Comparison of ENCODE assay signal across 9 mouse cellular contexts in the genomic region with DNA sequence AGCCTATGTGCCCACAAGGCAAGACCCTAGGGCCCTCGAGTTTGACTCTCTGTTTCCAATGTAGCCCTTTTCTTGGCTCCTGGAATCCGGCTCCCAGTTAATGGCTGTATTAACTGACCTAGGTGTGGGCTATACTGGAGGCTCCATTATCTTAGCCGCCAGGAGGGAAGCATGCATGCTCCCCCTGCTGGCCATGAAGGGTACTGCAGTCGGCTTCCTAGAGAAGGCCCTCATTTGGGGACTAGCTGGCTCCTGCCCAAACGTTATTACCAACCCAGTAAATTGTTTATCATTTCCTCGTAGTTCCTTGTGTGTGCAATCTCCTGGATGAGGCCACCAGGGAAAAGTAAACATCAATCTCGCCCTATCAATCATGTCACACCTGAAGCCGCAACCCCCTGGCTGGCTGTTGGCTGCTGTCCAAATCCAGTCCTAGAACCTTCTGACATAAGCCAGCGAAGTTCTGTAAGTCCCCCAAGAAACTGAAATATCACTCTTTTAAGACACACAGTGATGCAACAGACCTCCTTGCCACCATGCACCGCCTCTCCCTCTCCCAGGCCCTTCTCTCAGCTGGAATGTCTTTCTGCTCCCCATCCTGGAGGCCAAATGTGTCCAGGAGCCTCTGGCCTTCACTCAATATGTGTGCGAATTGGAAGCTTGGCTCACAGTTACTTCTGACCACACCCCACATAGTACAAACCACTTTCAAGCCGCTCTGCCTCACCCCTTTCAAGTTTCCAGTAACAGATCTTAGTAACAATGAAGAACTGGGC. TPM values are rescaled to one million over a fixed set of nuclear protein-coding genes. Genes with fewer than 3 reads are reported as not detected.
DNase-seq lines count a peak whose midpoint lies in the region; ATAC-seq and TF ChIP-seq lines count a peak whose summit lies in the region.
"Had no signal": no experiment of that assay in that cellular context is flagged by ENCODE, and none has a peak within 500 bp of the region (broad histone marks: within the 10 kb centered on the region; RNA-seq: fewer than 3 reads in every experiment).

No protein-coding gene starts in this region.

- H3K27me3 ChIP-seq in Patski = no peaks in the 10 kb centered on the region
- no peaks in the 10 kb centered on the region for H3K27me3 ChIP-seq in kidney, adult 2 months (replicated peaks; ENCODE audit: control insufficient read depth, insufficient read depth, low read length)
- peaks cover 2% of the 10 kb centered on the region; the same call in 1 of the 2 replicates for H3K27me3 ChIP-seq in liver, postnatal 0 days (ENCODE audit: insufficient read depth, low read length)

- no peak for TF ChIP-seq EP300 in liver, postnatal 0 days (IDR thresholded peaks at IDR 0.05; ENCODE audit: low read depth)

- H3K9ac ChIP-seq in liver, postnatal 0 days (replicated peaks) = no peak overlapping the region
- H3K9ac ChIP-seq: heart, embryonic 13.5 days had no signal

- peak; percentile 39 for ATAC-seq in Patski
- peak; percentile 79 for ATAC-seq in liver, postnatal 0 days

- in situ Hi-C loops in Patski (cut with MboI; ENCODE audit: low pct_unique_long_range_greater_than_20kb) = no loop called here

- no peak overlapping the region for H3K27ac ChIP-seq in gastrocnemius, adult 2 months
- H3K27ac ChIP-seq in kidney, adult 2 months (ENCODE audit: insufficient read depth, low read depth, low read length) = no peak overlapping the region
- H3K27ac ChIP-seq in liver, postnatal 0 days (ENCODE audit: low read depth) = no peak overlapping the region
- H3K27ac ChIP-seq: heart, embryonic 13.5 days had no signal

- peak; percentile 75 for TF ChIP-seq CTCF in Patski (IDR thresholded peaks at IDR 0.05)
- TF ChIP-seq CTCF in gastrocnemius, adult 2 months (IDR thresholded peaks at IDR 0.05) = no peak; the same call in none of the 2 replicates
- peak; percentile 81 for TF ChIP-seq CTCF in kidney, adult 2 months (conservative IDR thresholded peaks at IDR 0.05; ENCODE audit: insufficient read depth, insufficient read length, low read depth, low read length)
- TF ChIP-seq CTCF in liver, postnatal 0 days (IDR thresholded peaks at IDR 0.05; ENCODE audit: low read depth) = peak; percentile 94

- DNase-seq in A20 (ENCODE audit: low read depth, low spot score) (peak; percentile 33), Patski (ENCODE audit: low read depth, low spot score) (no peak)
- DNase-seq in cerebellum, postnatal 14 days = peak; percentile 83 to 89
- peak; percentile 70 for DNase-seq in gastrocnemius, adult 2 months
- DNase-seq in kidney, adult 2 months = peak; percentile 70
- peak; percentile 81 for DNase-seq in liver, postnatal 0 days
- peak; percentile 32 for DNase-seq in ovary, adult 18-20 months (ENCODE audit: low spot score)
- peak; percentile 60 to 76 for DNase-seq in urinary bladder, adult 18-20 months (ENCODE audit: low spot score in 2 of 2)

- no peak overlapping the region for H3K4me2 ChIP-seq in liver, postnatal 0 days (ENCODE audit: low read depth, low read length)
- H3K4me2 ChIP-seq: heart, embryonic 13.5 days had no signal

- no peaks in the 10 kb centered on the region for H3K36me3 ChIP-seq in kidney, adult 2 months (ENCODE audit: control insufficient read depth, insufficient read depth, low read length)
- H3K36me3 ChIP-seq in liver, postnatal 0 days (replicated peaks; ENCODE audit: insufficient read depth, low read length) = no peaks in the 10 kb centered on the region
- H3K36me3 ChIP-seq: heart, embryonic 13.5 days had no signal

- no peak for TF ChIP-seq POLR2A in kidney, adult 2 months (IDR thresholded peaks at IDR 0.05; ENCODE audit: low read depth, low read length)

- no peak overlapping the region for H3K4me3 ChIP-seq in gastrocnemius, adult 2 months
- no peak overlapping the region for H3K4me3 ChIP-seq in kidney, adult 2 months (ENCODE audit: insufficient read depth, low read depth, low read length)
- no peak overlapping the region for H3K4me3 ChIP-seq in liver, postnatal 0 days (ENCODE audit: low read depth, low read length)
- H3K4me3 ChIP-seq: heart, embryonic 13.5 days had no signal

- POLR2A ChIA-PET in Patski (lab: Charles Lee) = no interaction called here

- H3K9me3 ChIP-seq in liver, postnatal 0 days (ENCODE audit: low read length) = no peaks in the 10 kb centered on the region
- H3K9me3 ChIP-seq: heart, embryonic 13.5 days had no signal

- WGBS in kidney, adult 2 months = 42% methylated on average over 12 of the region's 12 CpGs
- WGBS in liver, postnatal 0 days (ENCODE audit: insufficient replicate concordance) = 36% methylated on average over 12 of the region's 12 CpGs

- CTCF ChIA-PET in Patski (lab: Charles Lee) = interaction anchor here (0.6 to 2.7 kb wide), 5 partner anchors 10 to 201 kb away, joined by 3 to 17 read pairs (median 3); no protein-coding TSS in a partner anchor

- H3K4me1 ChIP-seq in kidney, adult 2 months (ENCODE audit: control insufficient read depth, insufficient read depth, low read length) = no peaks in the 10 kb centered on the region
- no peaks in the 10 kb centered on the region for H3K4me1 ChIP-seq in liver, postnatal 0 days (ENCODE audit: insufficient read depth)
- H3K4me1 ChIP-seq: heart, embryonic 13.5 days had no signal

- intact Hi-C loops in gastrocnemius, adult 2 months (cut with DNase I) = loop anchor here (1.0 kb wide), 1 partner anchor 201 kb away; no protein-coding TSS in a partner anchor

RNA-seq across cellular contexts. Expression of gene Tjp1, which starts 7.6 kb away (rescaled TPM):
- polyA plus RNA-seq in Patski (2021) = 67.3 TPM
- 10 to 100 TPM; 21.1 to 23.8 TPM for total RNA-seq in gastrocnemius, adult 2 months (2021)
- polyA plus RNA-seq in kidney, adult 2 months (2012; rRNA removed) = 18.8 and 20.2 TPM in 2 replicates
- polyA plus RNA-seq in liver, postnatal 0 days (2015; fragmentation: Nextera tagmentation; extraction: Ambion mirVana) = 3.4 and 3.8 TPM in 2 replicates
